In the genomic region with DNA sequence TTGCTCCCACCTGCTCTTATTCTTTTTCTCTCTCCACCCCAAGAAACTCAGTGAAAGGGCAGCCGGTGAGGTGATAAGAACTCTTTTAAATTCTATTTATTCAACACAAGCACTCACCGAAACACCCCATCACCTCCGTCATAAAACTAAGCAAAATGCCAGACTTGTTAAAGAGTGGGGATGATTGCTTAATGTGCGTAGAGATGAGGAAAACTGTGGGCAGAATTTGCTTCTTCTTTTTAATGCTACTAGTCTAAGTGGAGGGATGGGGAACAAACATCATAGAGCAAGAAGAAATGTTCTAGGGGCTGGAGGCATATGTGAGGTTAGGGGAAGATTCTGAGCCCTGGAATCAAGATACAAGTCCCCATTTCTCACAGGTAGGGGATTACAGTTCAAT, we compare ENCODE assay signal across 34 mouse cellular contexts. TPM values are rescaled to one million over a fixed set of nuclear protein-coding genes. Genes with fewer than 3 reads are reported as not detected.
DNase-seq lines count a peak whose midpoint lies in the region; ATAC-seq and TF ChIP-seq lines count a peak whose summit lies in the region.
"Had no signal": no experiment of that assay in that cellular context is flagged by ENCODE, and none has a peak within 500 bp of the region (broad histone marks: within the 10 kb centered on the region; RNA-seq: fewer than 3 reads in every experiment).

No protein-coding gene starts in this region.

- peaks cover 3% of the 10 kb centered on the region; the same call in 1 of the 2 replicates for H3K4me1 ChIP-seq in lung, embryonic 16.5 days (replicated peaks; ENCODE audit: control insufficient read depth, insufficient read depth, low read length)
- no peaks in the 10 kb centered on the region for H3K4me1 ChIP-seq in stomach, embryonic 14.5 days (ENCODE audit: control insufficient read depth, insufficient read depth, low read length)
- no peaks in the 10 kb centered on the region for H3K4me1 ChIP-seq in stomach, postnatal 0 days (replicated peaks; ENCODE audit: control insufficient read depth, insufficient read depth)
- H3K4me1 ChIP-seq in stomach, embryonic 16.5 days (ENCODE audit: control insufficient read depth, insufficient read depth, low read length), result no peaks in the 10 kb centered on the region
- H3K4me1 ChIP-seq: embryonic facial prominence, embryonic 12.5 days; embryonic facial prominence, embryonic 15.5 days; heart, embryonic 10.5 days; heart, embryonic 13.5 days; hindbrain, embryonic 12.5 days; hindbrain, embryonic 15.5 days had no signal

- no peak overlapping the region for H3K4me2 ChIP-seq in lung, embryonic 16.5 days (ENCODE audit: low read depth, low read length)
- H3K4me2 ChIP-seq in stomach, embryonic 14.5 days (replicated peaks; ENCODE audit: low read depth, low read length), result no peak overlapping the region
- no peak overlapping the region for H3K4me2 ChIP-seq in stomach, postnatal 0 days (replicated peaks; ENCODE audit: low read depth)
- no peak overlapping the region for H3K4me2 ChIP-seq in stomach, embryonic 16.5 days (ENCODE audit: low read depth, low read length)
- H3K4me2 ChIP-seq: embryonic facial prominence, embryonic 12.5 days; embryonic facial prominence, embryonic 15.5 days; heart, embryonic 13.5 days; hindbrain, embryonic 12.5 days; hindbrain, embryonic 15.5 days had no signal

- peak overlapping the region; percentile 47; the same call in 1 of the 2 replicates for H3K27ac ChIP-seq in lung, embryonic 16.5 days (ENCODE audit: low read length)
- H3K27ac ChIP-seq in stomach, embryonic 14.5 days (ENCODE audit: low read length), result no peak overlapping the region
- no peak overlapping the region for H3K27ac ChIP-seq in stomach, postnatal 0 days (replicated peaks)
- peak overlapping the region; percentile 58 for H3K27ac ChIP-seq in stomach, embryonic 16.5 days (ENCODE audit: low read length)
- H3K27ac ChIP-seq: embryonic facial prominence, embryonic 12.5 days; embryonic facial prominence, embryonic 15.5 days; gastrocnemius, adult 2 months; heart, adult 2 months; heart, embryonic 10.5 days; heart, embryonic 13.5 days; hindbrain, embryonic 12.5 days; hindbrain, embryonic 15.5 days had no signal

- no peak for ATAC-seq in lung, embryonic 16.5 days (ENCODE audit: low read depth)
- ATAC-seq in stomach, embryonic 14.5 days (ENCODE audit: insufficient number of reproducible peaks, insufficient read depth, low FRiP score, low read depth), result peak; percentile 40; the same call in 1 of the 2 replicates
- no peak for ATAC-seq in stomach, postnatal 0 days (ENCODE audit: low FRiP score, low TSS enrichment)
- peak; percentile 40; the same call in 1 of the 2 replicates for ATAC-seq in megakaryocyte, adult 5-6 weeks (ENCODE audit: poor library complexity, severe bottlenecking)
- no peak for ATAC-seq in stomach, embryonic 16.5 days (ENCODE audit: insufficient read depth, low FRiP score)
- ATAC-seq: CD4-positive, CD25-positive, alpha-beta regulatory T cell, adult 4 months; forebrain, embryonic 14.5 days; forebrain, postnatal 0 days had no signal

- no peak for TF ChIP-seq CTCF in stomach, postnatal 0 days (IDR thresholded peaks at IDR 0.05; ENCODE audit: low read depth)

- H3K27me3 ChIP-seq in lung, embryonic 16.5 days (ENCODE audit: control insufficient read depth, insufficient read depth, low read depth, low read length), result no peaks in the 10 kb centered on the region
- H3K27me3 ChIP-seq in stomach, embryonic 14.5 days (ENCODE audit: control insufficient read depth, insufficient read depth, low read length), result no peaks in the 10 kb centered on the region
- H3K27me3 ChIP-seq in stomach, postnatal 0 days (ENCODE audit: control insufficient read depth, insufficient read depth, low read length), result no peaks in the 10 kb centered on the region
- no peaks in the 10 kb centered on the region for H3K27me3 ChIP-seq in stomach, embryonic 16.5 days (ENCODE audit: control insufficient read depth, insufficient read depth, low read length)
- H3K27me3 ChIP-seq: embryonic facial prominence, embryonic 12.5 days; embryonic facial prominence, embryonic 15.5 days; heart, embryonic 13.5 days; hindbrain, embryonic 12.5 days; hindbrain, embryonic 15.5 days had no signal

- H3K9me3 ChIP-seq in lung, embryonic 16.5 days (ENCODE audit: control insufficient read depth, low read length), result no peaks in the 10 kb centered on the region
- H3K9me3 ChIP-seq in stomach, embryonic 14.5 days (ENCODE audit: control insufficient read depth, low read depth, low read length), result no peaks in the 10 kb centered on the region
- H3K9me3 ChIP-seq in stomach, postnatal 0 days (ENCODE audit: control insufficient read depth, low read length), result no peaks in the 10 kb centered on the region
- no peaks in the 10 kb centered on the region for H3K9me3 ChIP-seq in stomach, embryonic 16.5 days (replicated peaks; ENCODE audit: control insufficient read depth, low read length)
- H3K9me3 ChIP-seq: embryonic facial prominence, embryonic 12.5 days; embryonic facial prominence, embryonic 15.5 days; heart, embryonic 10.5 days; heart, embryonic 13.5 days; hindbrain, embryonic 12.5 days; hindbrain, embryonic 15.5 days had no signal

- H3K36me3 ChIP-seq in lung, embryonic 16.5 days (ENCODE audit: control insufficient read depth, insufficient read depth, low read length), result no peaks in the 10 kb centered on the region
- H3K36me3 ChIP-seq in stomach, embryonic 14.5 days (ENCODE audit: control insufficient read depth, insufficient read depth, low read length), result no peaks in the 10 kb centered on the region
- no peaks in the 10 kb centered on the region for H3K36me3 ChIP-seq in stomach, postnatal 0 days (ENCODE audit: control insufficient read depth, insufficient read depth, low read length)
- no peaks in the 10 kb centered on the region for H3K36me3 ChIP-seq in stomach, embryonic 16.5 days (ENCODE audit: control insufficient read depth, insufficient read depth, low read length)
- H3K36me3 ChIP-seq: embryonic facial prominence, embryonic 12.5 days; embryonic facial prominence, embryonic 15.5 days; heart, embryonic 10.5 days; heart, embryonic 13.5 days; hindbrain, embryonic 12.5 days; hindbrain, embryonic 15.5 days had no signal

- no peak overlapping the region for H3K9ac ChIP-seq in lung, embryonic 16.5 days (ENCODE audit: low read length)
- H3K9ac ChIP-seq in stomach, embryonic 14.5 days (replicated peaks; ENCODE audit: low read depth, low read length), result no peak overlapping the region
- no peak overlapping the region for H3K9ac ChIP-seq in stomach, postnatal 0 days (ENCODE audit: low read length)
- H3K9ac ChIP-seq in stomach, embryonic 16.5 days (ENCODE audit: low read length), result no peak overlapping the region
- H3K9ac ChIP-seq: embryonic facial prominence, embryonic 12.5 days; embryonic facial prominence, embryonic 15.5 days; forebrain, postnatal 0 days; heart, embryonic 13.5 days; hindbrain, embryonic 12.5 days; hindbrain, embryonic 15.5 days had no signal

- H3K4me3 ChIP-seq in lung, embryonic 16.5 days (ENCODE audit: low read length), result no peak overlapping the region
- no peak overlapping the region for H3K4me3 ChIP-seq in stomach, embryonic 14.5 days (ENCODE audit: low read depth, low read length)
- no peak overlapping the region for H3K4me3 ChIP-seq in stomach, postnatal 0 days (ENCODE audit: low read depth, low read length)
- no peak overlapping the region for H3K4me3 ChIP-seq in stomach, embryonic 16.5 days (replicated peaks; ENCODE audit: low read length)
- H3K4me3 ChIP-seq: embryonic facial prominence, embryonic 12.5 days; embryonic facial prominence, embryonic 15.5 days; gastrocnemius, adult 2 months; heart, adult 2 months; heart, embryonic 10.5 days; heart, embryonic 13.5 days; hindbrain, embryonic 12.5 days; hindbrain, embryonic 15.5 days had no signal

- WGBS in lung, embryonic 16.5 days, result 46% methylated on average over 4 of the region's 4 CpGs
- 69% methylated on average over 4 of the region's 4 CpGs for WGBS in stomach, embryonic 14.5 days
- WGBS in stomach, postnatal 0 days, result 43% methylated on average over 4 of the region's 4 CpGs
- WGBS in stomach, embryonic 16.5 days, result 61% methylated on average over 4 of the region's 4 CpGs

- no peak for TF ChIP-seq EP300 in stomach, postnatal 0 days (optimal IDR thresholded peaks at IDR 0.05)

- no peak for DNase-seq in lung, postnatal 14 days
- DNase-seq in stomach, postnatal 0 days (ENCODE audit: low spot score), result no peak
- DNase-seq in heart, adult 18-20 months, result no peak
- no peak for DNase-seq in adrenal gland, adult 18-20 months (ENCODE audit: low spot score in 2 of 2)
- DNase-seq: adrenal gland, adult 8-10 months; adrenal gland, postnatal 25 days; cerebellum, adult 11-12 months; cerebellum, adult 9-10 months; cerebellum, postnatal 14 days; forebrain, postnatal 0 days; gastrocnemius, adult 2 months; gastrocnemius, postnatal 14 days; heart, adult 2 months; heart, postnatal 14 days had no signal

RNA-seq across cellular contexts. Expression of gene Trpv6, which starts 6.6 kb away (rescaled TPM):
- 2.3 and 2.6 TPM in 2 replicates for polyA plus RNA-seq in lung, embryonic 16.5 days (2015; fragmentation: Nextera tagmentation; extraction: Ambion mirVana)
- 5.7 and 6.7 TPM in 2 replicates for polyA plus RNA-seq in stomach, embryonic 14.5 days (2014; fragmentation: Nextera tagmentation; extraction: Ambion mirVana)
- 7.1 and 8.4 TPM in 2 replicates for polyA plus RNA-seq in stomach, postnatal 0 days (2015; fragmentation: Nextera tagmentation; extraction: Ambion mirVana)
- not detected in 2 replicates for total RNA-seq in megakaryocyte, adult 5-6 weeks (2015)
- not detected in 2 replicates for total RNA-seq in megakaryocyte, adult 5-6 weeks (2017)
- polyA plus RNA-seq in stomach, embryonic 16.5 days (2015; fragmentation: Nextera tagmentation; extraction: Ambion mirVana), result 10.0 and 10.9 TPM in 2 replicates
- total RNA-seq in heart, adult 18-20 months (2021), result not detected
- total RNA-seq in adrenal gland, adult 18-20 months (2021), result not detected
- total RNA-seq: adrenal gland, postnatal 25 days; forebrain, postnatal 0 days; gastrocnemius, adult 2 months; gastrocnemius, postnatal 14 days; gastrocnemius, postnatal 4 days; heart, adult 2 months; heart, postnatal 14 days; hematopoietic stem cell, adult 5-6 weeks; MEL had no signal
- polyA plus RNA-seq: heart, adult 2 months had no signal

RNA-seq across cellular contexts. Expression of gene Ephb6, which starts 37.5 kb away (rescaled TPM):
- polyA plus RNA-seq in lung, embryonic 16.5 days (2015; fragmentation: Nextera tagmentation; extraction: Ambion mirVana), result 12.0 and 15.6 TPM in 2 replicates
- 11.7 and 11.8 TPM in 2 replicates for polyA plus RNA-seq in stomach, embryonic 14.5 days (2014; fragmentation: Nextera tagmentation; extraction: Ambion mirVana)
- polyA plus RNA-seq in stomach, postnatal 0 days (2015; fragmentation: Nextera tagmentation; extraction: Ambion mirVana), result 23.5 and 24.3 TPM in 2 replicates
- total RNA-seq in megakaryocyte, adult 5-6 weeks (2015), result 0.67 and 1.3 TPM in 2 replicates
- 1.2 and 2.0 TPM in 2 replicates for total RNA-seq in megakaryocyte, adult 5-6 weeks (2017)
- polyA plus RNA-seq in stomach, embryonic 16.5 days (2015; fragmentation: Nextera tagmentation; extraction: Ambion mirVana), result 11.0 and 11.7 TPM in 2 replicates
- total RNA-seq in heart, adult 18-20 months (2021), result 1 to 10 TPM; 1.3 to 1.8 TPM
- 1 to 10 TPM; 4.7 to 9.1 TPM for total RNA-seq in adrenal gland, adult 18-20 months (2021)

RNA-seq across cellular contexts. Expression of gene Trpv5, which starts 37.8 kb away (rescaled TPM):
- not detected in 2 replicates for polyA plus RNA-seq in lung, embryonic 16.5 days (2015; fragmentation: Nextera tagmentation; extraction: Ambion mirVana)
- polyA plus RNA-seq in stomach, embryonic 14.5 days (2014; fragmentation: Nextera tagmentation; extraction: Ambion mirVana), result not detected in 2 replicates
- polyA plus RNA-seq in stomach, postnatal 0 days (2015; fragmentation: Nextera tagmentation; extraction: Ambion mirVana), result not detected in 2 replicates
- not detected in 2 replicates for total RNA-seq in megakaryocyte, adult 5-6 weeks (2015)
- not detected in 2 replicates for total RNA-seq in megakaryocyte, adult 5-6 weeks (2017)
- 0.06 TPM in 1 of 2 replicates, not detected in the other for polyA plus RNA-seq in stomach, embryonic 16.5 days (2015; fragmentation: Nextera tagmentation; extraction: Ambion mirVana)
- total RNA-seq in heart, adult 18-20 months (2021), result not detected
- total RNA-seq in adrenal gland, adult 18-20 months (2021), result not detected
- total RNA-seq: adrenal gland, adult 8-10 months; adrenal gland, postnatal 25 days; forebrain, postnatal 0 days; gastrocnemius, adult 2 months; gastrocnemius, postnatal 14 days; gastrocnemius, postnatal 4 days; heart, adult 2 months; heart, postnatal 14 days; hematopoietic stem cell, adult 5-6 weeks had no signal
- polyA plus RNA-seq: brain, embryonic 14.5 days; C2C12; CD4-positive, CD25-positive, alpha-beta regulatory T cell, adult 4 months; embryonic facial prominence, embryonic 12.5 days; embryonic facial prominence, embryonic 15.5 days; forebrain, embryonic 11.5 days; forebrain, embryonic 14.5 days; forebrain, postnatal 0 days; frontal cortex, adult 2 months; heart, adult 2 months; heart, embryonic 10.5 days; heart, embryonic 13.5 days; heart, embryonic 16.5 days; hindbrain, embryonic 12.5 days; hindbrain, embryonic 15.5 days had no signal

RNA-seq across cellular contexts. Expression of gene Llcfc1, which starts 41.5 kb away (rescaled TPM):
- not detected in 2 replicates for polyA plus RNA-seq in lung, embryonic 16.5 days (2015; fragmentation: Nextera tagmentation; extraction: Ambion mirVana)
- 0.48 TPM in 1 of 2 replicates, not detected in the other for polyA plus RNA-seq in stomach, embryonic 14.5 days (2014; fragmentation: Nextera tagmentation; extraction: Ambion mirVana)
- polyA plus RNA-seq in stomach, postnatal 0 days (2015; fragmentation: Nextera tagmentation; extraction: Ambion mirVana), result not detected in 2 replicates
- total RNA-seq in megakaryocyte, adult 5-6 weeks (2015), result not detected in 2 replicates
- total RNA-seq in megakaryocyte, adult 5-6 weeks (2017), result not detected in 2 replicates
- 0.57 and 0.65 TPM in 2 replicates for polyA plus RNA-seq in stomach, embryonic 16.5 days (2015; fragmentation: Nextera tagmentation; extraction: Ambion mirVana)
- total RNA-seq in heart, adult 18-20 months (2021), result not detected
- not detected for total RNA-seq in adrenal gland, adult 18-20 months (2021)
- total RNA-seq: adrenal gland, adult 8-10 months; adrenal gland, postnatal 25 days; forebrain, postnatal 0 days; gastrocnemius, adult 2 months; gastrocnemius, postnatal 14 days; gastrocnemius, postnatal 4 days; heart, adult 2 months; heart, postnatal 14 days; hematopoietic stem cell, adult 5-6 weeks; MEL had no signal
- polyA plus RNA-seq: brain, embryonic 14.5 days; C2C12; CD4-positive, CD25-positive, alpha-beta regulatory T cell, adult 4 months; embryonic facial prominence, embryonic 12.5 days; embryonic facial prominence, embryonic 15.5 days; forebrain, embryonic 11.5 days; forebrain, embryonic 14.5 days; forebrain, postnatal 0 days; frontal cortex, adult 2 months; heart, embryonic 10.5 days; heart, embryonic 13.5 days; heart, embryonic 16.5 days; hindbrain, embryonic 12.5 days; hindbrain, embryonic 15.5 days had no signal

Comparison
In these comparisons a context has a peak if more than half of its experiments do, and no peak if none do; other contexts are left out.
1. ATAC-seq: peak in stomach, embryonic 14.5 days (single experiment) and megakaryocyte, adult 5-6 weeks (single experiment); none in lung, embryonic 16.5 days (single experiment), stomach, postnatal 0 days (single experiment) and stomach, embryonic 16.5 days (single experiment).
2. H3K27ac ChIP-seq: peak in lung, embryonic 16.5 days (single experiment) and stomach, embryonic 16.5 days (single experiment); none in stomach, embryonic 14.5 days (single experiment) and stomach, postnatal 0 days (single experiment).